Mouse (Mus musculus): ENCODE results near the gene Gm15097. TPM values are rescaled to one million over a fixed set of nuclear protein-coding genes. Genes with fewer than 3 reads are reported as not detected.

Gene Gm15097
- polyA plus RNA-seq (2012; rRNA removed), result not detected in 2 replicates

DNA sequence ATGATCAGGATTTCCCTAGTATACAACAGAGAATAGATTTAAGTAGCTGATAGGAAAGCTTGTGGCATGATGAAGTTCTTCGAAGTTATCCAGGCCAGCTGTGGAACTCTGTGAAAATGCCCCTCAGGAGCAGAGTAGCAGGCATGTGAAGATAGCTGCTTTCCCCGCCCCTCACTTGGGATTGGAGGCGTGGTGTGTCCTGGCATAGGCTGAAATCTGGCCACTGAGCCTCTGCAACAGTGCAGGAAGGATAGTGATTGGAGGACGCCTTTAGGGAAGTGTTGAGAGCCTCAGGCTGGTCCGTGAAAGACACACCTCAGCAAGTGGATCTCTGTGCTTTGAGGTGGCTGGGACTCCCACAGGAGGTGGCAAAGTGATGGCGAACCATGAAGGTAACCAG is at the start of gene Gm15097:
Gene Gm15097, plus strand, starts transcription at position 301 of the 400 bp plus-strand sequence.

Other genes with a start within 250 kb of the Gm15097 start
- not detected in 2 replicates for gene Gm10439, start 189.9 kb upstream of the Gm15097 start, polyA plus RNA-seq (2012; rRNA removed)
- gene Gm15091, start 157.2 kb downstream of the Gm15097 start, polyA plus RNA-seq (2012; rRNA removed), result not detected in 2 replicates

All from ovary, adult 2 months (tissue).